Mouse (Mus musculus) kidney, adult 2 months (tissue): ENCODE measurements around the gene Gm2026. TPM values are rescaled to one million over a fixed set of nuclear protein-coding genes. Genes with fewer than 3 reads are reported as not detected.
"Not testable (repeated sequence)": the region's sequence is repeated elsewhere in the genome, so short reads cannot be mapped to it uniquely, and the experiment has no call there.

Experiments used
- DNase-seq: peaks from one replicate; pipeline ENCODE4 v3.0.0; 2021
- H3K27ac ChIP-seq: fragments of 200-500 bp; 2 replicates; pipeline ENCODE4 v1.5.1; 2012; ENCODE audit warnings: low read depth, low read length, control low read depth, inconsistent platforms; ENCODE audit not compliant: insufficient read depth
- H3K27me3 ChIP-seq: fragments of 200-500 bp; replicated peaks from 2 replicates; pipeline ENCODE4 v1.6.1; 2012; ENCODE audit warnings: mild to moderate bottlenecking, moderate library complexity, low read length, inconsistent platforms; ENCODE audit not compliant: control insufficient read depth, insufficient read depth
- H3K36me3 ChIP-seq: fragments of 200-500 bp; 2 replicates; pipeline ENCODE4 v1.6.1; 2012; ENCODE audit warnings: mild to moderate bottlenecking, moderate library complexity, low read length, inconsistent platforms; ENCODE audit not compliant: control insufficient read depth, insufficient read depth
- H3K4me1 ChIP-seq: fragments of 200-500 bp; 2 replicates; pipeline ENCODE4 v1.6.1; 2011; ENCODE audit warnings: low read length; ENCODE audit not compliant: control insufficient read depth, insufficient read depth
- H3K4me3 ChIP-seq: fragments of 200-500 bp; 2 replicates; pipeline ENCODE4 v1.5.1; 2011; ENCODE audit warnings: mild to moderate bottlenecking, low read depth, low read length, control low read depth; ENCODE audit not compliant: insufficient read depth
- WGBS: fragments of 180-500 bp; shearing (Covaris S2); methylation state at CpG from one replicate; pipeline ENCODE4 v1.1.7; 2018; 5-methylcytosine and 5-hydroxymethylcytosine counted together
- polyA plus RNA-seq: library from polyadenylated mRNA; depleted of rRNA; stranded (reverse); fragments of >200 nt; gene quantifications from 2 replicates; pipeline ENCODE4 v1.2.3, GENCODE M21; 2012; rRNA removed

Gene Gm2026
- 0.22 TPM in 1 of 2 replicates, not detected in the other for polyA plus RNA-seq

GRCm38 (mm10) chr2:175965031-175965430 lies at the start of gene Gm2026:
Gene Gm2026, plus strand, starts transcription at chr2:175965331.
- not testable (repeated sequence) for H3K27ac ChIP-seq, DNase-seq, H3K4me3 ChIP-seq, H3K4me1 ChIP-seq, H3K36me3 ChIP-seq, H3K27me3 ChIP-seq
- WGBS, result no CpG with 5 or more reads among the region's 4 CpGs

- H3K4me3 ChIP-seq, H3K4me1 ChIP-seq, H3K27ac ChIP-seq, DNase-seq, H3K27me3 ChIP-seq, H3K36me3 ChIP-seq: not testable (repeated sequence)
- WGBS, result no CpG with 5 or more reads among the region's 6 CpGs
Measured at GRCm38 (mm10) chr2:175931000-175931399, 34.1 kb upstream of the Gm2026 start, which contains the start of gene Zfp966. Gene Zfp966, minus strand, starts transcription at chr2:175931100.

Other genes starting within 250 kb of the Gm2026 start
- gene Gm2007, start 223.8 kb upstream of the Gm2026 start, polyA plus RNA-seq, result not detected in 2 replicates
- 1.3 TPM in 2 replicates for gene Gm14288, start 164.2 kb upstream of the Gm2026 start, polyA plus RNA-seq
- 0.30 and 1.5 TPM in 2 replicates for gene Gm6710, start 96.1 kb upstream of the Gm2026 start, polyA plus RNA-seq
- gene Zfp966, start 34.2 kb upstream of the Gm2026 start, polyA plus RNA-seq, result 0.19 and 0.31 TPM in 2 replicates
- gene Gm2004, start 184.5 kb downstream of the Gm2026 start, polyA plus RNA-seq, result 0.26 and 5.0 TPM in 2 replicates